Mouse (Mus musculus) brain, embryonic 14.5 days (tissue): Measurements from ENCODE around the gene Calhm4.

Source experiments
- CTCF ChIP-seq: fragments of 200-500 bp; IDR thresholded peaks from 2 replicates; pipeline ENCODE4 v1.5.1; 2012; ENCODE audit warnings: inconsistent platforms, mild to moderate bottlenecking, moderate library complexity, borderline replicate concordance; ENCODE audit not compliant: insufficient read depth, insufficient read length; ENCODE audit errors: extremely low read depth
- POLR2A ChIP-seq: fragments of 200-500 bp; IDR thresholded peaks from 2 replicates; pipeline ENCODE4 v1.6.1; 2012; ENCODE audit warnings: mild to moderate bottlenecking, inconsistent platforms, borderline replicate concordance; ENCODE audit not compliant: poor library complexity, insufficient read depth, insufficient read length, severe bottlenecking; ENCODE audit errors: extremely low read depth

GRCm38 (mm10) chr10:34066591-34066990 is 22.5 kb upstream of the Calhm4 start:
- no peak for TF ChIP-seq CTCF
- TF ChIP-seq POLR2A = no peak
